Mouse (Mus musculus) lung, adult 2 months (tissue): ENCODE data around the gene Irx2. TPM values are rescaled to one million over a fixed set of nuclear protein-coding genes. Genes with fewer than 3 reads are reported as not detected.

Experiments
- DNase-seq: peaks from one replicate; pipeline ENCODE4 v3.0.0; 2022
- H3K4me1 ChIP-seq: fragments of 200-500 bp; 2 replicates; pipeline ENCODE4 v1.6.1; 2011; ENCODE audit warnings: low read length; ENCODE audit not compliant: control insufficient read depth, insufficient read depth
- H3K4me3 ChIP-seq: fragments of 200-500 bp; replicated peaks from 2 replicates; pipeline ENCODE3; 2011; ENCODE audit warnings: low read depth, mild to moderate bottlenecking, control low read depth, low read length; ENCODE audit errors: extremely low read depth
- CTCF ChIP-seq: fragments of 200-500 bp; IDR thresholded peaks from 2 replicates; pipeline ENCODE4 v1.5.1; 2011; ENCODE audit warnings: mild to moderate bottlenecking, low read length, control low read depth; ENCODE audit not compliant: insufficient read depth
- POLR2A ChIP-seq: fragments of 200-500 bp; IDR thresholded peaks from 2 replicates; pipeline ENCODE4 v1.6.1; 2011; ENCODE audit warnings: low read depth, mild to moderate bottlenecking, control low read depth, low read length, borderline replicate concordance; ENCODE audit errors: extremely low read depth
- WGBS: fragments of 180-500 bp; shearing (Covaris S2); methylation state at CpG from one replicate; pipeline ENCODE4 v1.1.7; 2018; 5-methylcytosine and 5-hydroxymethylcytosine counted together
- polyA plus RNA-seq: library from polyadenylated mRNA; depleted of rRNA; stranded (reverse); fragments of >200 nt; gene quantifications from 2 replicates; pipeline ENCODE4 v1.2.3, GENCODE M21; 2012; rRNA removed

Irx2 gene
- 62.3 and 147 TPM in 2 replicates for polyA plus RNA-seq

GRCm38 (mm10) chr13:72628462-72628916 is at the start of gene Irx2:
Irx2 (plus strand) TSS chr13:72628820.
- Histone ChIP-seq H3K4me1 (no peaks in the 10 kb centered on the region; the same call in 1 of the 2 replicates), H3K4me3 (peak within 1 kb of the TSS; percentile 66)
- 1% methylated on average over 41 of the region's 45 CpGs for WGBS
- TF ChIP-seq CTCF, result no peak
- peak; percentile 65; the same call in 1 of the 2 replicates for TF ChIP-seq POLR2A
- peak; percentile 82 for DNase-seq

- H3K4me1 ChIP-seq, result no peaks in the 10 kb centered on the region; the same call in 1 of the 2 replicates
- no peak for TF ChIP-seq POLR2A
- TF ChIP-seq CTCF, result no peak
- WGBS, result 91% methylated on average over 2 of the region's 2 CpGs
- DNase-seq, result no peak
- no peak overlapping the region for H3K4me3 ChIP-seq
Observed at GRCm38 (mm10) chr13:72581276-72581675, 47.3 kb upstream of the Irx2 start.

GRCm38 (mm10) chr13:72592526-72592925 is 36.1 kb upstream of the Irx2 start:
- no peaks in the 10 kb centered on the region for H3K4me1 ChIP-seq
- no peak overlapping the region for H3K4me3 ChIP-seq
- TF ChIP-seq POLR2A (no peak), CTCF (no peak)
- 46% methylated on average over 4 of the region's 4 CpGs for WGBS
- no peak for DNase-seq

DNA sequence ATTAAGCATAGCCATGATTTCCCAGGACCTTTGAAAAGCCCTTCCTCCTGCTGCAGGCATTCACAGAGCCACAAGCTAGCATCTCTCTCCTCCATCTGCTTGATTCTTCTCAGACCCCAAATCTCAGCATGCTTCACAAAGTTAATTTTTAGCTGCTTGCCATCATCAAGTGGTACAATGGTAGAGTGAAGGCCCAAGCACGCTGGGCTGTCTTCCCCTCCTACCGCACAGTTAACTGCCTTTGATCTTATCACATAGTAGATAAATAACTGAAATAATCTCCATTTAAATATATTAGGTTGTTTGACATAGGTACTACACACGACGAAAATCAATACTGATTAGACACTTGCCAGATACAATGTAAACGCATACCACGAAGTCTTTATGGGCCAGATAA is 35.3 kb upstream of the Irx2 start:
- no peak for DNase-seq
- Histone ChIP-seq H3K4me3 (no peak overlapping the region), H3K4me1 (no peaks in the 10 kb centered on the region)
- WGBS, result 36% methylated on average over 6 of the region's 6 CpGs
- no peak for TF ChIP-seq CTCF
- no peak for TF ChIP-seq POLR2A

- peak; percentile 13 for DNase-seq
- Histone ChIP-seq H3K4me1 (no peaks in the 10 kb centered on the region), H3K4me3 (no peak overlapping the region)
- 46% methylated on average over 4 of the region's 4 CpGs for WGBS
- TF ChIP-seq CTCF (no peak), POLR2A (no peak)
Observed at GRCm38 (mm10) chr13:72593710-72594111, 34.9 kb upstream of the Irx2 start.

DNA sequence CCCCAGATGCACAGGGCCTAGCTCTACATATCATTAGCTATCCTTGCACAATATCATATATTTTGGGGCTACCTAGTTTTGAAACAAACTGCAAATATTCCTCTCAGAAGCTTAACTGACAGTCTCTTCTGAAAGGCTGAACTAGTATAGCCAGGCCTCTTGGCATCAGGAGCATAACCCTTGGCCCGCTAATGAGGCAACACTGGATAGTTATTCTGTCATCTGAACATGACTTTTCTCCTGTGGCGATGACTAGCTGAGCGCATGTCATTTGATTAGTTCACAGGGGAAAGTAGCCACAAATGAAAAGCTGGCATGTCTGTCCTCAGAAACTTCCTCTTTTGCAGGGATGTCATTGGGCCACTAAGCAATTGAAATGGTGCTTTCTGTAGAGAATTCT is 29.4 kb upstream of the Irx2 start:
- WGBS, result 86% methylated on average over 3 of the region's 3 CpGs
- no peak for TF ChIP-seq CTCF
- no peak for TF ChIP-seq POLR2A
- H3K4me3 ChIP-seq, result no peak overlapping the region
- no peak for DNase-seq
- H3K4me1 ChIP-seq, result no peaks in the 10 kb centered on the region

DNA sequence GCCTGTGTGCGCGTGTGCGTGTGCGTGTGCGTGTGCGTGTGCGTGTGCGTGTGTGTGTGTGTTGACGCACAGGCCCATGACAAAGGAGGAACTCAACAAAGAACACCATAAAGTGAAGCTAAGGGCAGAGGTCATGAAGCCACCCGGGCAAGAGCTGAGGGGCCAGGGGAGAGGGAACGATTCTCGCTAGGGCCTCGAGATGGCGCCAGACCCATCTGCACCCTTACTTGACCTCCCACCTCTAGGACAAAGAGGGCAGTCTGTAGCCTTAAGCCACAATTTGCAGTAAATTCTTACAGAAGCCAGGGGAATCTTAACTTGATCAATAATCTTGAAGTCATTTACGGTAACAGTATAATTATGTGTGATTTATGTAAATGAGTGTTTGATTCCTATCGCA is 19.9 kb upstream of the Irx2 start:
- H3K4me1 ChIP-seq, result no peaks in the 10 kb centered on the region
- no peak overlapping the region for H3K4me3 ChIP-seq
- 63% methylated on average over 16 of the region's 16 CpGs for WGBS
- TF ChIP-seq POLR2A (no peak), CTCF (peak; percentile 48)
- no peak for DNase-seq

GRCm38 (mm10) chr13:72610277-72610676 is 18.3 kb upstream of the Irx2 start:
- WGBS, result 74% methylated on average over 2 of the region's 2 CpGs
- TF ChIP-seq CTCF (no peak), POLR2A (no peak)
- no peak overlapping the region for H3K4me3 ChIP-seq
- H3K4me1 ChIP-seq, result no peaks in the 10 kb centered on the region
- DNase-seq, result no peak

DNA sequence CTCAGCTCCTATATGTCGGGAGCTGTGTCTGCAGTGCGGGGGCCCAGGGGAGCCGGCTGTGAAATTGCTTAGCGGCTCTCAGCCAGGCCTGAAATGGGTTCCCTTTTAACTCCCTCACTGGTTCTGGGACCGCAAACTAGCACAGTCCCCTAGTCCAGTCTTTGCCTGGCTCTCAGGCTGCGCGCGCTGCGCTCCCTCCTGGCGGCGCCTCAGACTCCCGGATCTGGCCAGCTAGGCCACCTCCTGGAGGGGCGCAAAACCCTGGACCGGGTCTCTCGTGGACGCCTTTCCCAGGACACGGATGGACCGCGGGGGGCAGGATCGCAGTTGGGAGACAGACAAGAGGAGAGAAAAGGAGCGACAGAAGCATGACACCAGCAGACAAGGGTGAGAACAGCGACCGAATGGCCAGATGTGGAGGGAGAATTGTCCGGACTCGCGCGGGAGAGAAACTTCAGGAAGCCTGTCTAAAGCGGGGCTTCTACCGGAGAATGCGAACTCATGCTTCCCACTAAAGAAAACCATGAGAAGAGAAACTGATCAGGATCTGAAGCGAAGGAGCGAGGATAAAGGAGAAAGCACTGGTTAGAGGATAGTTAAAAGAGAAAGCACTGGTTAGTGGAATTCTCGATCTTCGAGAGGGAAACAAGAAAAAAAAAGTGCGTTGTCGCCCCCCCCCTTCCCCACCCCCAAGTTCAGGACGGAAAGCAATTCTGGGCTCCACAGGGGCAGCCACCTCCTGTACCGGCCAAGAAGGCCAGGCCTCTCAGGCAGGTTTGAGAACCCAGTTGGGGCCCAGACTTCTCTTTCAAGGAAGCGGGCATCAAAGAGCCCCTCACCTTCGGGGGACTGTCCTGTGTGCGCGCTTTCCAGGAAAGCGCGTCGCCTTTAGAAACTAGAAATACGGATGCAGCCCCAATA is 4.4 kb upstream of the Irx2 start:
- WGBS, result 2% methylated on average over 46 of the region's 46 CpGs
- Histone ChIP-seq H3K4me1 (peaks cover 3% of the 10 kb centered on the region; the same call in 1 of the 2 replicates), H3K4me3 (peak overlapping the region; percentile 64)
- peak; percentile 64 for DNase-seq
- no peak for TF ChIP-seq POLR2A
- no peak for TF ChIP-seq CTCF

GRCm38 (mm10) chr13:72624847-72625170 is 3.8 kb upstream of the Irx2 start:
- H3K4me1 ChIP-seq, result peaks cover 3% of the 10 kb centered on the region; the same call in 1 of the 2 replicates
- H3K4me3 ChIP-seq, result no peak overlapping the region
- no peak for TF ChIP-seq POLR2A
- no peak for TF ChIP-seq CTCF
- DNase-seq, result no peak
- WGBS, result 6% methylated on average over 6 of the region's 6 CpGs
